Mouse (Mus musculus): Measurements from ENCODE around the gene Fam98c.
A peak's percentile ranks its signal among the peaks of the same experiment; 100 is the strongest.

GRCm38 (mm10) chr7:29202577-29202976 lies 46.5 kb upstream of the Fam98c start:
- TF ChIP-seq EP300 (IDR thresholded peaks at IDR 0.05; ENCODE audit: low read length) = no peak
- no peak for TF ChIP-seq NELFE (IDR thresholded peaks at IDR 0.05; ENCODE audit: low read depth, low read length)
- TF ChIP-seq CTCF (conservative IDR thresholded peaks at IDR 0.05 in 1 of 2, IDR thresholded peaks at IDR 0.05 in 1 of 2; ENCODE audit: low read depth in 2 of 2, low read length in 2 of 2) = peak in 1 of 2 experiments; percentile 51; a peak in 2 of 4 replicates
- TF ChIP-seq CHD2 (IDR thresholded peaks at IDR 0.05; ENCODE audit: low read length) = no peak
- TF ChIP-seq TCF12 (IDR thresholded peaks at IDR 0.05; ENCODE audit: low read depth, low read length) = no peak
- no peak for TF ChIP-seq POLR2A (IDR thresholded peaks at IDR 0.05; ENCODE audit: low read depth, low read length)
- no peak for TF ChIP-seq MEF2A (IDR thresholded peaks at IDR 0.05; ENCODE audit: borderline replicate concordance, low read depth, low read length)
- 0 out of 2 replicates have a peak, but pooled peaks have one; percentile 10 for TF ChIP-seq BHLHE40 (IDR thresholded peaks at IDR 0.05; ENCODE audit: low read depth, low read length)
- no peak for TF ChIP-seq ZC3H11A (IDR thresholded peaks at IDR 0.05; ENCODE audit: low read depth, low read length)
- TF ChIP-seq KAT2A (IDR thresholded peaks at IDR 0.05; ENCODE audit: insufficient replicate concordance, low read length) = no peak
- TF ChIP-seq USF2 (conservative IDR thresholded peaks at IDR 0.05; ENCODE audit: low read depth, low read length) = no peak

Data from CH12.LX (cell line).